Mouse (Mus musculus): ENCODE data around the gene Slc25a38. TPM values are rescaled to one million over a fixed set of nuclear protein-coding genes. Genes with fewer than 3 reads are reported as not detected.
"Not testable (repeated sequence)": the region's sequence is repeated elsewhere in the genome, so short reads cannot be mapped to it uniquely, and the experiment has no call there.

Gene Slc25a38
- total and polyA plus RNA-seq, 2 experiments from 2014 or later, result 31.4 to 49.1 TPM

- DNase-seq (peak; percentile 84), ATAC-seq (peak; percentile 69; the same call in 1 of the 2 replicates)
- Histone ChIP-seq H3K27me3 (ENCODE audit: insufficient read depth, low read length) (no peaks in the 10 kb centered on the region; the same call in 1 of the 2 replicates), H3K27ac (ENCODE audit: low read depth, low read length) (no peak overlapping the region), H3K4me2 (ENCODE audit: low read depth) (no peak overlapping the region), H3K36me3 (ENCODE audit: insufficient read depth) (no peaks in the 10 kb centered on the region), H3K4me3 (ENCODE audit: low read depth, low read length) (no peak overlapping the region), H3K9me3 (ENCODE audit: low read length) (no peaks in the 10 kb centered on the region), H3K4me1 (ENCODE audit: insufficient read depth) (no peaks in the 10 kb centered on the region), H3K9ac (no peak overlapping the region)
- TF ChIP-seq CTCF (IDR thresholded peaks at IDR 0.05; ENCODE audit: low read depth), result peak; percentile 90
- 20% methylated on average over 7 of the region's 7 CpGs for WGBS
These were observed 11.5 kb upstream of the Slc25a38 start for GRCm38 (mm10) chr9:120098682-120099081.

GRCm38 (mm10) chr9:120099304-120099703 lies 10.9 kb upstream of the Slc25a38 start:
- TF ChIP-seq CTCF (IDR thresholded peaks at IDR 0.05; ENCODE audit: low read depth), result no peak
- H3K36me3 ChIP-seq (ENCODE audit: insufficient read depth), result no peaks in the 10 kb centered on the region
- no peaks in the 10 kb centered on the region for H3K9me3 ChIP-seq (ENCODE audit: low read length)
- H3K27ac ChIP-seq (ENCODE audit: low read depth, low read length), result no peak overlapping the region
- 86% methylated on average over 8 of the region's 8 CpGs for WGBS
- H3K4me2 ChIP-seq (ENCODE audit: low read depth), result no peak overlapping the region
- DNase-seq (no peak), ATAC-seq (no peak)
- H3K4me3 ChIP-seq (ENCODE audit: low read depth, low read length), result no peak overlapping the region
- H3K9ac ChIP-seq, result no peak overlapping the region
- H3K4me1 ChIP-seq (ENCODE audit: insufficient read depth), result no peaks in the 10 kb centered on the region
- no peaks in the 10 kb centered on the region; the same call in 1 of the 2 replicates for H3K27me3 ChIP-seq (ENCODE audit: insufficient read depth, low read length)

GRCm38 (mm10) chr9:120101165-120101564 lies 9.0 kb upstream of the Slc25a38 start:
- Histone ChIP-seq H3K27me3 (ENCODE audit: insufficient read depth, low read length) (no peaks in the 10 kb centered on the region; the same call in 1 of the 2 replicates), H3K36me3 (ENCODE audit: insufficient read depth) (no peaks in the 10 kb centered on the region), H3K4me1 (ENCODE audit: insufficient read depth) (no peaks in the 10 kb centered on the region), H3K27ac (ENCODE audit: low read depth, low read length) (no peak overlapping the region), H3K9me3 (ENCODE audit: low read length) (no peaks in the 10 kb centered on the region), H3K9ac (no peak overlapping the region), H3K4me3 (ENCODE audit: low read depth, low read length) (no peak overlapping the region), H3K4me2 (ENCODE audit: low read depth) (no peak overlapping the region)
- no peak for DNase-seq
- 93% methylated on average over 2 of the region's 2 CpGs for WGBS
- ATAC-seq, result no peak
- TF ChIP-seq CTCF (IDR thresholded peaks at IDR 0.05; ENCODE audit: low read depth), result no peak

- H3K4me3 ChIP-seq (ENCODE audit: low read depth, low read length); H3K9ac ChIP-seq; H3K27me3 ChIP-seq (ENCODE audit: insufficient read depth, low read length); H3K4me2 ChIP-seq (ENCODE audit: low read depth); DNase-seq; H3K36me3 ChIP-seq (ENCODE audit: insufficient read depth); ATAC-seq; H3K27ac ChIP-seq (ENCODE audit: low read depth, low read length); H3K9me3 ChIP-seq (ENCODE audit: low read length); H3K4me1 ChIP-seq (ENCODE audit: insufficient read depth): not testable (repeated sequence)
- 93% methylated on average over 12 of the region's 12 CpGs for WGBS
These were observed 1.2 kb upstream of the Slc25a38 start for GRCm38 (mm10) chr9:120108953-120109352.

GRCm38 (mm10) chr9:120111156-120111945 lies 1.2 kb downstream of the Slc25a38 start:
- peak overlapping the region; percentile 81; the same call in 1 of the 2 replicates for H3K9ac ChIP-seq
- no peaks in the 10 kb centered on the region for H3K9me3 ChIP-seq (ENCODE audit: low read length)
- no peaks in the 10 kb centered on the region for H3K4me1 ChIP-seq (ENCODE audit: insufficient read depth)
- no peaks in the 10 kb centered on the region for H3K27me3 ChIP-seq (ENCODE audit: insufficient read depth, low read length)
- TF ChIP-seq CTCF (IDR thresholded peaks at IDR 0.05; ENCODE audit: low read depth), result no peak
- peak overlapping the region; percentile 93 for H3K4me3 ChIP-seq (ENCODE audit: low read depth, low read length)
- H3K27ac ChIP-seq (ENCODE audit: low read depth, low read length), result peak overlapping the region; percentile 97
- peak overlapping the region; percentile 58 for H3K4me2 ChIP-seq (ENCODE audit: low read depth)
- WGBS, result 75% methylated on average over 15 of the region's 15 CpGs
- DNase-seq (no peak), ATAC-seq (no peak)
- no peaks in the 10 kb centered on the region for H3K36me3 ChIP-seq (ENCODE audit: insufficient read depth)

GRCm38 (mm10) chr9:120112472-120112871 lies 2.3 kb downstream of the Slc25a38 start:
- Histone ChIP-seq H3K4me2 (ENCODE audit: low read depth) (no peak overlapping the region), H3K4me1 (ENCODE audit: insufficient read depth) (no peaks in the 10 kb centered on the region), H3K4me3 (ENCODE audit: low read depth, low read length) (no peak overlapping the region), H3K9ac (no peak overlapping the region), H3K27ac (ENCODE audit: low read depth, low read length) (no peak overlapping the region), H3K27me3 (ENCODE audit: insufficient read depth, low read length) (no peaks in the 10 kb centered on the region), H3K36me3 (ENCODE audit: insufficient read depth) (peaks cover 5% of the 10 kb centered on the region), H3K9me3 (ENCODE audit: low read length) (no peaks in the 10 kb centered on the region)
- DNase-seq (no peak), ATAC-seq (no peak)
- TF ChIP-seq CTCF (IDR thresholded peaks at IDR 0.05; ENCODE audit: low read depth), result no peak
- whole genome bisulfite sequencing, result 95% methylated on average over 6 of the region's 6 CpGs

- WGBS, result 95% methylated on average over 7 of the region's 7 CpGs
- DNase-seq (no peak), ATAC-seq (no peak)
- no peaks in the 10 kb centered on the region for H3K27me3 ChIP-seq (ENCODE audit: insufficient read depth, low read length)
- H3K4me3 ChIP-seq (ENCODE audit: low read depth, low read length), result no peak overlapping the region
- peaks cover 14% of the 10 kb centered on the region for H3K36me3 ChIP-seq (ENCODE audit: insufficient read depth)
- H3K4me2 ChIP-seq (ENCODE audit: low read depth), result no peak overlapping the region
- no peaks in the 10 kb centered on the region for H3K4me1 ChIP-seq (ENCODE audit: insufficient read depth)
- TF ChIP-seq CTCF (IDR thresholded peaks at IDR 0.05; ENCODE audit: low read depth), result no peak
- H3K9me3 ChIP-seq (ENCODE audit: low read length), result no peaks in the 10 kb centered on the region
- no peak overlapping the region for H3K9ac ChIP-seq
- no peak overlapping the region for H3K27ac ChIP-seq (ENCODE audit: low read depth, low read length)
These were observed 3.3 kb downstream of the Slc25a38 start for GRCm38 (mm10) chr9:120113456-120113855.
